Mouse (Mus musculus) left cerebral cortex, adult 9 months (tissue): ENCODE results near the gene Atl3.
A peak's percentile ranks its signal among the peaks of the same experiment; 100 is the strongest.

Source experiments
- DNase-seq, 2 experiments: peaks; one replicate each; pipeline ENCODE4 v3.0.0; 2022; ENCODE audit warnings: low spot score in 2 of 2

The Atl3 gene

DNA sequence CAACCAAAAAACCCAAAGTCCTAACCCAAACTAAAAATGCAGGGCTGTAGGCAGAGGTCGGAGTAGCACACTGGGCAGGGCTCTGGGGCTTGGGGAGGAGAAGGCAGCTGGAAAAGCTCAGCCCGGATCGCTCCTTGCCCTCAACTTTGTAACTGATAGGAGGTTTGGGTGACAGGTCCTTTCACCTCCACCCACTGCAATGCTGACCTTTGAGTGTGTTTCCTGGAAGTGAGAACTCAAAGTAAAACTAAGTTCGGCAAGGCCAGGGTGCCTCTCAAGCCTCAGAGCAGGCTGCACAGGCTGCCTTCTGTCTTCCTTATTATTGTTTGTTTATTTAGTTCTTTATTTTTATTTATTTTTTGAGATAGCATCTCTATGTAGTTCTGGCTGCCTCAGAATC is 66.1 kb downstream of the Atl3 start:
- DNase-seq, result no peak

GRCm38 (mm10) chr19:7561456-7561855 is 67.6 kb downstream of the Atl3 start:
- no peak for DNase-seq

DNA sequence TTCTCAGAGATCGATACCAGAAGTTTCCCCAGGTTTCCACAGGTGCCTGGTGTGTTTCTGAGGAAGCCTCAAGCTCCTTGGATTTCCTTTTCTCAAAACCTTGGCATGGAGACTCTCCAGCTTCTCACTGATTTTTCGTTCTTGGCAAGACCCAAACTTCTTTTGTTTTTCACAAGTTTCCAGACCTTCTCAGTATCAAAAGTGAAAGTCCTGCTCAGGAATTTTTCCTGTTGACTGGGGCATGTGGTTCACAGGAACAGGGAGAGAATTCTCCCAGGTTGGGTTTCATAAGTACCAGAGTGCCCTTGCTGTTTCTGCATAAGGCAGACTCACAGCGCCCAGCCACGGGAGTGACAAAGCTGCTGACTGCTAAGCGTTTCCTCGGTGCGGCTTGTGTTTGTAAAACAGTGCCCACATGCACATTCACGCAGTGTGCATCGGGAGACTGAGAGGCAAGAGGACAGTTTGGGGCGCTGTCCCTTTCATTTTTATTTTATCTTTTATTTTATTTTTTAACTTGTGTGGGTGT is 68.8 kb downstream of the Atl3 start:
- no peak for DNase-seq

DNA sequence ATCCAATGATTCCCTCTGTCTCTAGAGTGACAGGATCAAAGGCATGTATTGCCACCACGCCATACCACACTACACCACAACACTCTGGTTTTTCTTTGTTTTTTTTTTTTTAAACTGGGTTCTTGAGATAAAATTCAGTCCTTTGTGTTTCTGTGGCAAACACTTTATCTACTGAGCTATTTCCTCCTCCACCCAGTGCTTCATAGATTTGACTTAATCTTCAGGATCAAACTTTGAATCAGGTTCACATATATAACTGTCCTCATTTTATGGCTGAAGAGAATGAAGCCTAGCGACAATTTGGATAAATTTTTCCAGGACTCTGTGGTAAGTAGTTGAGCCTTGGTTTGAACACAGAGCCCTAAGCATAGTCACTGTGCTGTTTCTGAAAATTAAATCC is 69.8 kb downstream of the Atl3 start:
- no peak for DNase-seq

DNA sequence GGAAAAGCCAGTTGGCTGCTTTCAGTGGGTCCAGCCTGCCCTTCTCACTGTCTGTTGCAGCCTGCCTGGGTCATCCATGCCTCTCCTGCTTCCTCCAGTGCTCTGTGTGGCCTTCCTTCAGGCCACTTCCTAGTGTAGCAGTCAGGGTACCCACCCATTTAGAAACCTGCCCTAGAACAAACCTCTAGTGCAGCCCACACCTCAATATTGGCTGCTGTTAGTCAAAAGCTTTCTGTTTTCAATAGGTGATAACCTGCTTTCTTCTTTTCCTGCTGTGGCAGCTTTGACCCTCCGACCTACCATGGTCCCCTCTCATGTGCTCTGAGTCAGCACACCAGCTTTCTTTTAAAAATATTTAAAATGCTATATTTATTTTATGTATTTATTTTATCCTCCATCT is 70.6 kb downstream of the Atl3 start:
- DNase-seq, result no peak

GRCm38 (mm10) chr19:7566826-7567225 is 73.0 kb downstream of the Atl3 start:
- DNase-seq, result peak in 1 of 2 experiments; percentile 48

DNA sequence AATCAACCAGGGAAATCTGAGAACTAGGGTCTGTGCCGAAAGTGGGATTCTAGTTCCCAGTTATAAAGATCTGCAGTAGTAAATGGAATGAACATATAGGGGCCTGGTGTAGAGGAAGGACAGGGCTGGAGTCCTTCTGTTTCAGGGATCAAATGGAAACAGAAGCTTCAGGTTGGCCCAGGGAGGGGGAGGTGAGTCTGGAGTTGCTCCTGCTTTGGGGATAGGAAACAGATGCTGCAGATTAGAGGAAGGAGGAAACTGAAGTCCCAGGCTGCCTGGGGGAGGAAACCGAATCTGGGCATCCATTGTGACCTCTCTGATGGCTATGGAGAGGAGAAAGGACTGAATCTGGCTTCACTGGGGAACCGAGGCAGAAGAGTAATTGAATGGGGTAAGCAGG is 74.5 kb downstream of the Atl3 start:
- no peak for DNase-seq

GRCm38 (mm10) chr19:7569650-7570049 is 75.8 kb downstream of the Atl3 start:
- no peak for DNase-seq

- no peak for DNase-seq
Observed at GRCm38 (mm10) chr19:7576180-7576579, 82.3 kb downstream of the Atl3 start.

- DNase-seq, result no peak
Observed at GRCm38 (mm10) chr19:7577710-7578109, 83.9 kb downstream of the Atl3 start.

DNA sequence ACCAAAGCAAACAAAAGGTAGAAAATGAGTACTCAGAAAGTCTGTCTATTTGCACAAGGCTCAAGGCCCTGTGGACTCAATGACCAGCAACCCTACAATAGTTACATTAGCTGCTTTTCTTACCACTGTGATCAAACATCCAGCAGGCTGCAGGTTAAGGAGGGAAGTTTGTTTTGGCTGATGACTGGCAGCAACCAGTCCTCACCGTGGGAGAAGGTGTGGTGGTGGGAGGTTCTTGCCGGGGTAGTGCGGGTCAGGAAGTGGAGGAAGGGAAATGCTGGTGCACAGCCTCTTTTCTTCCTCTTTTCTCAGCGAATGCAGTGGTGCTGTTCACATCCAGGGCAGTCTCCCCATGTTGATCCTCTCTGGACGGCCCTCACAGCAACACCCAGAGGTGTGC is 87.2 kb downstream of the Atl3 start:
- DNase-seq, result no peak

DNA sequence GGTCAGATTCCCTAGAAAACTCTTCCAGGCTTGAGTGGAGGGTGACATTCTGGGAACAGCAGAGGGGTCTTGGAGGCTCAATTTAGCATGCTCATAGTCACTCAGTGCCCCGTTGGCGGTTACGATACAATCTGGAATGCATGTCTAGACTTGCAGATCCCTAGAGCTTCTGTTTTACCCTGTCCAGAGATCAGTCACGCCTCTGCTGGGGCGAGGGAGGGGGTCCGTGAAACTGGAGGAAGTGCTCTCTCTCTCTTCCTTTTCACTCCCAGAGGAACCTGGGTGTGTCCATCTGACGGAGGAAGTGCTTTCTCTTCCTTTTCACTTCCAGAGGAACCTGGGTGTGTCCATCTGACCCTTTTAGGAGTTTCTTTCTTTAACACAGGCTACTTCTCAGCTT is 89.3 kb downstream of the Atl3 start:
- no peak for DNase-seq

DNA sequence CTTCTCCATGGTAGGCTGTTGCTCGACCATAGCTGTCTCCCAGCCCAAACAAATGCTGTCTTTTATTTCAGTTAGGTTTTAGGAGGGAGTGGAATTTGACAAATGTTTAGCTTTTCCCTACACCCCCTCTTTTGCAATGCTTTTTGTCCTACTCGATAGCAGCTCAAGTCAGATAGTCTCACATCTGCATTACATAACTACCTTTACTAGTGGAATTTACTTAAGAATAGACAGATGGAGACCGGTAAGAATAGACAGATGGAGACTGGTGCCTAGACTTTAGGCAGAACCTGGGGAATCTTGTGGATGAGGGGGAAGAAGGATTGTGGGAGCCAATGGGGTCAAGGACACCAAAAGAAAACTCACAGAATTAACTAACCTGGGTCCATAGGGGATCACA is 89.8 kb downstream of the Atl3 start:
- no peak for DNase-seq

GRCm38 (mm10) chr19:7585279-7585678 is 91.4 kb downstream of the Atl3 start:
- no peak for DNase-seq

GRCm38 (mm10) chr19:7585764-7586163 is 91.9 kb downstream of the Atl3 start:
- no peak for DNase-seq
